Mouse (Mus musculus) embryonic fibroblast, embryonic 13.5 days (primary cell): ENCODE data around the gene Cog2.

Experiments
- CTCF ChIP-seq: IDR thresholded peaks from 2 replicates; pipeline ENCODE4 v1.5.1; 2011; ENCODE audit warnings: mild to moderate bottlenecking, control low read depth, low read length, moderate library complexity, borderline replicate concordance; ENCODE audit not compliant: insufficient read depth
- POLR2A ChIP-seq: IDR thresholded peaks from 2 replicates; pipeline ENCODE4 v1.6.1; 2011; ENCODE audit warnings: low read depth, mild to moderate bottlenecking, control low read depth, low read length, moderate library complexity

- TF ChIP-seq POLR2A (no peak), CTCF (no peak)
Measured at GRCm38 (mm10) chr8:124495676-124496075, 24.9 kb upstream of the Cog2 start.
